Mouse (Mus musculus) kidney, postnatal 10 days (tissue): ENCODE measurements at regions not wholly inside any gene's neighbourhood (a gene's known extent, or its start where the extent isn't known, plus 50 kb on each side); places are given as distances from the start of the nearest gene placed in this dataset.
A peak's percentile ranks its signal among the peaks of the same experiment; 100 is the strongest.

Experiments
- DNase-seq: peaks from one replicate; pipeline ENCODE4 v3.0.0; 2021; ENCODE audit warnings: mixed read lengths

DNA sequence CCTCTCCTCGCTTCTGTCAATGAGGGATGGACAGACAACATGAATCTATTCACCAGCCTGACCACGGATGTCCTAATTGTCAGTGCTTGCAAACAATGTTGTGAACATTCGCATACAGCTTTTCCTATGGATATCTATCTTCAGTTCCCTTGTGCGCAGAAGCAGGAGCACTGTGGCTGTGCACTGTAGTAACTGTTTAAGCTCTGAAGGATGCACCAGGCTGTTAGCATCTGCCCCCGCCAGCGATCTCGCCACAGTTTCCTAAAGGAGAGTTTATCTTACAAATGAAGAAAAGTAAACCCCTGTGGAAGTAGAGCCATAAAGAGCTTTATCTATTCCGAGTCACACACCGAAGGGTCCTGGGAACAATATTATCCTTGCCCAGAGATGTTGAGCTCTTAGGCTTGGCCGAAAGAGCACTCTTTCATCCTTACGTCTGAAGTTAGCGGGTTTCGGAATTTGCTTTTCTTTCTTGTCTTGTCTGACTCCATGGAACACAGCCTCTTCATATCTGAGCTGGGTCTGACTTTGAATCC lies 357.4 kb downstream of the Agtpbp1 start:
- DNase-seq: no peak

GRCm38 (mm10) chr13:59220587-59220986 lies 364.4 kb downstream of the Agtpbp1 start:
- no peak for DNase-seq

DNA sequence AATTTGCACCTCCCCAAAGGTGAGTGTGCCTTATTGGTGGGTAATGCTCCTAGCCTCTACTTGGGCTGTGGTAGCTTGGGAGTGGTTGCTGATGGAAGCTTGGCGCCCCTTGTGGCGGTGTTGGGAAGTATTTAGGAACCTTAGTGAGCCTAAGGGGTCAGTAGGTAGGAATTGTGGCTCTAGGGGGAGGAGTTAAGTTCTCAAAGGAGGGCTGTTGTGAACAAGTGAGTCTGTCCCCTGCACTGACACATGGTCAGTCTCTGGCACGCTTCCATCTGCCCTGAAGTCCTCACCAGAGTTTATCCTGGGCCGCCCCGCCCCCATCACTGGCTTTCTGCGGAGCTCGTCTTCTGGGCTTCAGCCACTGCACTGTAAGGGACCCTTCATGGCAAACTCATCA lies 364.9 kb downstream of the Agtpbp1 start:
- peak; percentile 64 for DNase-seq

DNA sequence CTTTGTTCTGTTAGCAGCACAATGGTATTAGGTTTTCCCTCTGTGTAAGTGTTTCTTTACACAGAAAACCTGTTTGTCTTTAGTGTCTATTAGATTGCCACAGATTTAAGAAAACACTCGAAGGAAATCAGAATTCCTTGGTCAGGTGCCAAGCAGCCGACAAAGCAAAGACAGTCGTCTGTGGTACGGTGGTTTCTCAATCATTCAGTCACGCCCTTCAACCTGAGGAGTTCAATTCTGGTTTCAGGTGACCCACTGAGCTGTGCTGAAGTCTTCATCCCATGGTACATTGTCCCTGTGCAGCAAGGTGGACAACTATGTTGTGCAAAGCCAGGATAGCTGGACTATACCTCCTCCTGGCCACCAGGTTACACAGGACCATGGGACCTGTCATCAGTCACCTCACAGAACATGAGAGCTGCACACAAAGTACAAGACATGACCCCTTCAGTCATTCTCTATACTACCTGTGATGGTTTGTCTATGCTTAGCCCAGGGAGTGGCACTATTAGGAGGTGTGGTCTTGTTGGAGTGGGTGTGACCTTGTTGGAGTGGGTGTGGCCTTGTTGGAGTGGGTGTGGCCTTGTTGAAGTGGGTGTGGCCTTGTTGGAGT lies 368.2 kb downstream of the Agtpbp1 start:
- DNase-seq: no peak

GRCm38 (mm10) chr13:59212296-59212701 lies 372.7 kb downstream of the Agtpbp1 start:
- DNase-seq: no peak

DNA sequence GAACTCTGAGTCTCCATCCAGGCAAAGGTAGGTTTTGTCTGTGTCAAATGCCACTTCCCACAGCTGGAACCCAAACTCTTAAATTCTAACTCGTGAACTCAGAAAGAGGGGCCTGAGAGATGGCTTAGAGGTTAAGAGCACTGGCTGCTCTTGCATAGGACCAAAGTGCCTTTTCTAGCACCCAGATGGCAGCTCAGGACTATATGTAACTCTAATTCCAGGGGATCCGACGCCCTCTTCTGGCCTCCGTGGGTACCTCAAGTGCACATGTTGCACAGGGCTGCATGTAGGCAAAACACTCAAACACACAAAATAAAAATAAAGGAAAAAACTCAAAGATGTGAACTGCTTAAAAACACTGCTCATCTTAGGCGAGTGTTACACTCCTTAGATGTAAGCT lies 374.2 kb downstream of the Agtpbp1 start:
- no peak for DNase-seq

- no peak for DNase-seq
These were observed 378.8 kb downstream of the Agtpbp1 start for GRCm38 (mm10) chr13:59206186-59206585.

DNA sequence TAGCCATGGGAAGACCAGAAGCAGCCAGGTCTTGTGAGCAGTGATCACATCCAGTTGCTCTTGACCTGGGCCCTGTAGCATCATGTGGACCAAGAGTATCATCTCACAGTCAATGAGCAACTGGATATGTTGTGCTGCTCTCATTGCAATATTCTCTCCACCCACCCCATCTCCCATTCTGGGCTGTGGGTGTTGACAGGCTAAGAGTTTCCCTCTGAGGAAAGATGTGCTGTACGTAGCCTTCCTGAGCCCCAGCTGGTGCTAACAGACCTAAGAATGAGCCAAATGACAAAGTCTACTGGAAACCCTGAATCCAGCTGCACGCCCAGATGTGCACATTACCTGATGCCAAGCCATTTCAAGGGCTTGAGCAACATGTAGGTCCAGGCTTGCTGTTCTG lies 380.5 kb downstream of the Agtpbp1 start:
- no peak for DNase-seq

DNA sequence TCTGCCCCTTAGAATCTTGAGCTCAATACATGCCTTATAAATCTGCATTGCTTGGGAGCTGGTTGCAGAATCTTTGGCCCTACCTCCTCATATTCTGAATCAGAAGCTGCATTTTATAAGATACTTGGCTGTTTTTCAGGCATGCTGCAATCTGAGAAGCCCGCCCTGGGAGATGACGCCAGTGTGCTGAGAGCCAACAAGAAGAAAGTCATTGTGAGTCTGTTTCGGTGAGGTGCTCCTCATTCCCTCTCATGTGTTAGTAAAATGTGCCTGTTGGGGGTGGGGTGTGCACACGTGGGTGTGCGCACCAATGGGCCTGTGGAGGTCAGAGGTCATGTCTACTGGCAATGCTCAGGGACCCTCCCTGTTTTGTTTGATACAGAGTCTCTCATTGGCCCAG lies 388.7 kb downstream of the Agtpbp1 start:
- DNase-seq: peak; percentile 20

- DNase-seq: no peak
These were observed 382.1 kb downstream of the Ntrk2 start for GRCm38 (mm10) chr13:59188431-59188830.
